Mouse (Mus musculus) induced T-regulatory cell, adult 2 months (primary cell): Measurements from ENCODE around the gene Gm7929.
"Not testable (repeated sequence)": the region's sequence is repeated elsewhere in the genome, so short reads cannot be mapped to it uniquely, and the experiment has no call there.

Experiments
- DNase-seq: peaks from one replicate; pipeline ENCODE4 v3.0.0-alpha.2; 2012; ENCODE audit warnings: low read depth

Gm7929 gene

GRCm38 (mm10) chr14:41750514-41750913, at the start of gene Gm7929:
Gene Gm7929, minus strand, starts transcription at chr14:41750614.
- DNase-seq: not testable (repeated sequence)

GRCm38 (mm10) chr14:41772341-41772740, 21.9 kb upstream of the Gm7929 start, which contains the start of gene Gm47189:
Gene Gm47189, minus strand, starts transcription at chr14:41772441.
- DNase-seq: not testable (repeated sequence)

- DNase-seq: not testable (repeated sequence)
Measured at GRCm38 (mm10) chr14:41755931-41756330, 5.5 kb upstream of the Gm7929 start.

- not testable (repeated sequence) for DNase-seq
Measured at GRCm38 (mm10) chr14:41723437-41723836, 27.0 kb downstream of the Gm7929 start.

GRCm38 (mm10) chr14:41717180-41717579, 33.2 kb downstream of the Gm7929 start:
- not testable (repeated sequence) for DNase-seq

GRCm38 (mm10) chr14:41701785-41702184, 48.6 kb downstream of the Gm7929 start, which contains the start of gene Gm8068:
Gene Gm8068, minus strand, starts transcription at chr14:41701885.
- DNase-seq: not testable (repeated sequence)
